Mouse (Mus musculus): ENCODE data around the gene Iqch. TPM values are rescaled to one million over a fixed set of nuclear protein-coding genes. Genes with fewer than 3 reads are reported as not detected.

Gene Iqch
- polyA plus RNA-seq, 1 experiment, result not detected

DNA sequence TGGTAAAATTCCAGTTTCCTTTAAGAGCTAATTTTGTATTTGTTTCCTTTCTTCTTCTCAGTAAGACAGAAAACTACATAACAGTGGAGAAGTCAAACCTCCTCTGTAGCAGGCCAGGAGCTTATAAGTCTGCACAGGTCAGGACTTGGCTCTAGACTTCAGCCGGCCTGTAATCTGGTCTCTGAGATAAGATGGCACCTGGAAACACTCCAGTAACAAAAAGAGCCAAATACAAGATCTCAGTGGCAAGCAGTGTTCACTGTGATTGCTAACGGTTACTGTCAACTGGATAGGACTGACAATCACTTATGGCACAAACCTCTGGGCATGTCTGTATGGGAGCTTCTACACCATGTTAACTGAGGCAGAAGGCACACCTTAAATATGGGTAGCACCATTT, 229.0 kb downstream of the Iqch start:
- H3K9me3 ChIP-seq (replicated peaks; ENCODE audit: control insufficient read depth, insufficient read depth, low read length, poor library complexity, severe bottlenecking), result no peaks in the 10 kb centered on the region

DNA sequence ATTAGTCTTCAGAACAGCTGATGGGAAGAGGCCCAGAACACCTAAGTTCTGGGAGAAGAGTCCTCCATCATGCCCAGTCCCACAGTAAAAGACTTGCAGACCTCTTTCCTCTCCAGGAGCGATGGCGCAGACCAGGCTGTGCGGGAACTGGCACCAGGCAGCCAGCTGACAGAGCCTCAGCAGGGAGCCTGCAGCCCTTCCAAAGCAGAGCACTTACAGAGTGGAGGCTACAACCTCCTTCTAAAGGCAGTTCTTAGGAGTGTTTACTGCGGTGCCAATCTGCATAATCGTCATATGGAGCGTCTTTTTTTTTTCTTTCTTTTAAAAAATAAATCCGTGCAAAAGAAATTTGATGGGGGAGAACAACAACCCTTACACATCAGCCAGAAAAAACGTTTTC, 229.8 kb downstream of the Iqch start:
- TF ChIP-seq EP300 (IDR thresholded peaks at IDR 0.05; ENCODE audit: insufficient read depth, low read depth, low read length) (no peak), POLR2A (IDR thresholded peaks at IDR 0.05; ENCODE audit: insufficient read depth, low read length) (no peak), CTCF (IDR thresholded peaks at IDR 0.05; ENCODE audit: low read depth, low read length) (no peak)
- H3K4me3 ChIP-seq (ENCODE audit: low read depth, low read length), result no peak overlapping the region
- H3K4me1 ChIP-seq (ENCODE audit: control insufficient read depth, insufficient read depth, low read length), result no peaks in the 10 kb centered on the region
- H3K9me3 ChIP-seq (replicated peaks; ENCODE audit: control insufficient read depth, insufficient read depth, low read length, poor library complexity, severe bottlenecking), result no peaks in the 10 kb centered on the region
- H3K27ac ChIP-seq (ENCODE audit: insufficient read depth, low read length), result no peak overlapping the region
- no peaks in the 10 kb centered on the region for H3K27me3 ChIP-seq (ENCODE audit: control insufficient read depth, insufficient read depth, low read length, poor library complexity, severe bottlenecking)
- H3K36me3 ChIP-seq (ENCODE audit: control insufficient read depth, insufficient read depth, low read length, poor library complexity, severe bottlenecking), result no peaks in the 10 kb centered on the region
- H3K9ac ChIP-seq (ENCODE audit: low read depth, poor library complexity, severe bottlenecking), result no peak overlapping the region

More for the DNA sequence above, 229.0 kb downstream of the Iqch start:
- Histone ChIP-seq H3K27me3 (ENCODE audit: control insufficient read depth, insufficient read depth, low read length, poor library complexity, severe bottlenecking) (no peaks in the 10 kb centered on the region), H3K27ac (ENCODE audit: insufficient read depth, low read length) (no peak overlapping the region), H3K4me1 (ENCODE audit: control insufficient read depth, insufficient read depth, low read length) (no peaks in the 10 kb centered on the region), H3K36me3 (ENCODE audit: control insufficient read depth, insufficient read depth, low read length, poor library complexity, severe bottlenecking) (no peaks in the 10 kb centered on the region), H3K9ac (ENCODE audit: low read depth, poor library complexity, severe bottlenecking) (no peak overlapping the region), H3K4me3 (ENCODE audit: low read depth, low read length) (no peak overlapping the region)
- TF ChIP-seq EP300 (IDR thresholded peaks at IDR 0.05; ENCODE audit: insufficient read depth, low read depth, low read length), result no peak
- no peak for TF ChIP-seq POLR2A (IDR thresholded peaks at IDR 0.05; ENCODE audit: insufficient read depth, low read length)
- no peak for TF ChIP-seq CTCF (IDR thresholded peaks at IDR 0.05; ENCODE audit: low read depth, low read length)

Other genes starting within 250 kb of the Iqch start
- gene Map2k5, start 224.6 kb downstream of the Iqch start, polyA plus RNA-seq (2011; ENCODE audit: insufficient read depth, insufficient read length, low read depth, missing spikeins), result 24.1 and 27.8 TPM in 2 replicates
- 11.4 and 12.0 TPM in 2 replicates for gene 2300009A05Rik, start 203.2 kb downstream of the Iqch start, polyA plus RNA-seq (2011; ENCODE audit: insufficient read depth, insufficient read length, low read depth, missing spikeins)
- 18.2 and 18.8 TPM in 2 replicates for gene Aagab, start 167 bp upstream of the Iqch start, polyA plus RNA-seq (2011; ENCODE audit: insufficient read depth, insufficient read length, low read depth, missing spikeins)
- gene Smad3, start 155.5 kb upstream of the Iqch start, polyA plus RNA-seq (2011; ENCODE audit: insufficient read depth, insufficient read length, low read depth, missing spikeins), result 25.2 and 25.7 TPM in 2 replicates